Mouse (Mus musculus) small intestine, adult 2 months (tissue): ENCODE results near the gene Fam186b. TPM values are rescaled to one million over a fixed set of nuclear protein-coding genes. Genes with fewer than 3 reads are reported as not detected.

Experiments
- H3K27ac ChIP-seq: fragments of 200-500 bp; 2 replicates; pipeline ENCODE4 v1.5.1; 2012; ENCODE audit warnings: low read depth, low read length, control low read depth, inconsistent platforms; ENCODE audit not compliant: insufficient read depth
- H3K27me3 ChIP-seq: fragments of 200-500 bp; 2 replicates; pipeline ENCODE4 v1.6.1; 2012; ENCODE audit warnings: mild to moderate bottlenecking, moderate library complexity, low read length, inconsistent platforms; ENCODE audit not compliant: control insufficient read depth, insufficient read depth
- H3K36me3 ChIP-seq: fragments of 200-500 bp; 2 replicates; pipeline ENCODE4 v1.6.1; 2012; ENCODE audit warnings: mild to moderate bottlenecking, low read length, control low read depth, inconsistent platforms; ENCODE audit not compliant: control insufficient read depth, insufficient read depth
- H3K4me1 ChIP-seq: fragments of 200-500 bp; 2 replicates; pipeline ENCODE4 v1.6.1; 2012; ENCODE audit warnings: low read length, inconsistent platforms, mixed read lengths; ENCODE audit not compliant: control insufficient read depth, insufficient read depth, insufficient read length
- H3K4me3 ChIP-seq: fragments of 200-500 bp; 2 replicates; pipeline ENCODE4 v1.5.1; 2012; ENCODE audit warnings: low read depth, mild to moderate bottlenecking, control low read depth, inconsistent platforms, low read length, moderate library complexity
- CTCF ChIP-seq: fragments of 200-500 bp; IDR thresholded peaks from 2 replicates; pipeline ENCODE4 v1.5.1; 2012; ENCODE audit warnings: low read depth, mild to moderate bottlenecking, control low read depth, inconsistent platforms, low read length, moderate library complexity, mixed read lengths; ENCODE audit not compliant: insufficient replicate concordance, insufficient read length; ENCODE audit errors: extremely low read depth
- POLR2A ChIP-seq: fragments of 200-500 bp; IDR thresholded peaks from 2 replicates; pipeline ENCODE4 v1.6.1; 2012; ENCODE audit warnings: low read depth, mild to moderate bottlenecking, control low read depth, inconsistent platforms, low read length, moderate library complexity
- WGBS: fragments of 180-500 bp; shearing (Covaris S2); methylation state at CpG from one replicate; pipeline ENCODE4 v1.1.7; 2018; 5-methylcytosine and 5-hydroxymethylcytosine counted together
- polyA plus RNA-seq: library from polyadenylated mRNA; depleted of rRNA; stranded (reverse); fragments of >200 nt; gene quantifications from 2 replicates; pipeline ENCODE4 v1.2.3, GENCODE M21; 2012

Gene Fam186b
- polyA plus RNA-seq, 1 experiment: not detected

DNA sequence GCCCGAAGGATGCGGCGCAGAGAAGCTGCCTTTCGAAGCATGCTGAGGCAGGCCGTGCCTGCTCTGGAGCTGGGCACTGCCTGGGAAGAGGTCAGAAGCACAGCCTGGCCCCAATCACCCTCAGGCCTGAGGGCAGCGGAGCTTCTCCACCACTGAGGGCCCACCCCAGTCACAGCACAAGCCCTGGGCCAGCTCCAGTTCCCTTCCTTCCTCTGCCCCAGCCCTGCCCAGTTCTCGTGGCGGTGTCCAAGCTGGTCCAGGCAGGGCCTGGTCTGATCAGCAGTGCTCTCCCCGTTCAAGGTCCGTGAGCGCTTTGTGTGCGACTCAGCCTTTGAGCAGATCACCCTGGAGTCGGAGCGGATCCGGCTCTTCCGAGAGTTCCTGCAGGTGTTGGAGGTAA is 19.2 kb upstream of the Fam186b start:
- H3K36me3 ChIP-seq: peaks cover 1% of the 10 kb centered on the region; the same call in 1 of the 2 replicates
- H3K27me3 ChIP-seq: no peaks in the 10 kb centered on the region
- H3K4me1 ChIP-seq: no peaks in the 10 kb centered on the region
- H3K27ac ChIP-seq: no peak overlapping the region
- H3K4me3 ChIP-seq: no peak overlapping the region
- WGBS: 77% methylated on average over 16 of the region's 16 CpGs
- TF ChIP-seq CTCF (no peak), POLR2A (no peak)

GRCm38 (mm10) chr15:99310617-99311016 is 14.9 kb upstream of the Fam186b start:
- H3K27ac ChIP-seq: no peak overlapping the region
- H3K27me3 ChIP-seq: no peaks in the 10 kb centered on the region
- peaks cover 7% of the 10 kb centered on the region; the same call in 1 of the 2 replicates for H3K36me3 ChIP-seq
- TF ChIP-seq CTCF (no peak), POLR2A (no peak)
- 90% methylated on average over 5 of the region's 5 CpGs for WGBS
- H3K4me1 ChIP-seq: no peaks in the 10 kb centered on the region
- H3K4me3 ChIP-seq: no peak overlapping the region

GRCm38 (mm10) chr15:99309549-99309948 is 13.9 kb upstream of the Fam186b start:
- Histone ChIP-seq H3K27ac (no peak overlapping the region), H3K4me1 (no peaks in the 10 kb centered on the region), H3K27me3 (no peaks in the 10 kb centered on the region), H3K36me3 (peaks cover 7% of the 10 kb centered on the region; the same call in 1 of the 2 replicates), H3K4me3 (no peak overlapping the region)
- TF ChIP-seq POLR2A (no peak), CTCF (no peak)
- WGBS: 91% methylated on average over 9 of the region's 9 CpGs

DNA sequence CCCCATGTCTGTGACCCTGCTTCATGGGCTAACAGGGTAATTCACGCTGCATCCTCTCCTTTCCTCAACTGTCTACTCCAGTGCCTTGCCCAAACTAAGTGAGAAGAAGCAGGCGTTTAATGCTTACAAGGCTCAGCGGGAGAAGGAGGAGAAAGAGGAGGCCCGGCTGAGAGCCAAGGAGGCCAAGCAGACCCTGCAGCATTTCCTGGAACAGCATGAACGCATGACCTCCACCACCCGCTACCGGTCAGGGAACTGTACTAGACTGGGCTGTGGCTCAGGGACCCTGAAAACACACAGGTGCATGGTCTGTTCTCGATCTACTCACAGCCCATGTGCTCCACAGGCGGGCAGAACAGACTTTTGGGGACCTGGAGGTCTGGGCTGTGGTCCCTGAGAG is 11.8 kb upstream of the Fam186b start:
- Histone ChIP-seq H3K27ac (no peak overlapping the region), H3K27me3 (no peaks in the 10 kb centered on the region), H3K4me1 (no peaks in the 10 kb centered on the region), H3K36me3 (peaks cover 7% of the 10 kb centered on the region; the same call in 1 of the 2 replicates), H3K4me3 (no peak overlapping the region)
- WGBS: 88% methylated on average over 9 of the region's 9 CpGs
- TF ChIP-seq POLR2A (no peak), CTCF (no peak)

DNA sequence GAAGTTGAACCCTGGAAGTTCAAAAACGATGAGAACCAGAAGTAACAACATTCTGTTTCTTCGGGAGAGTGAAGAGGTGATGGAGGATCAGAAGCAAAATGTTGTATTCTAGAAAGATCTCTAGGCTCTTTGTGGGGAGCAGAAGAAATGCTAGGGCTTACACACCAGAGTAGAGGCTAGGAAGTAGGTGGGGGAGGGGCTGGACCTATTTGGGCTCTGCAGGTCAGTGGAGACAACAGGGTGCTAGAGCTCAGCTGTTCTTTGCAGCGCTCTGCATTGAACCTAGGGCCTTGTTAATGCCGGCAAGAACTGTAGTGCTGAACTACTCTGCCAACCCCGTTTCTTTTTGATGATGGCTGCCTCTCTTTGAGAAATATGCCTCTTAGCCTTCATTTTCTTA is 525 bp upstream of the Fam186b start:
- Histone ChIP-seq H3K27me3 (no peaks in the 10 kb centered on the region), H3K4me3 (no peak overlapping the region), H3K27ac (no peak overlapping the region), H3K4me1 (no peaks in the 10 kb centered on the region), H3K36me3 (no peaks in the 10 kb centered on the region)
- no peak for TF ChIP-seq CTCF
- TF ChIP-seq POLR2A: no peak
- WGBS: 54% methylated on average over 5 of the region's 5 CpGs

- H3K27ac ChIP-seq: no peak within 1 kb of the TSS
- no peaks in the 10 kb centered on the region for H3K4me1 ChIP-seq
- no peak for TF ChIP-seq POLR2A
- peak; percentile 20; the same call in 1 of the 2 replicates for TF ChIP-seq CTCF
- peak within 1 kb of the TSS; percentile 94 for H3K4me3 ChIP-seq
- under 1% methylated on average over 51 of the region's 64 CpGs for WGBS
- H3K36me3 ChIP-seq: no peaks in the 10 kb centered on the region
- no peaks in the 10 kb centered on the region for H3K27me3 ChIP-seq
Observed at GRCm38 (mm10) chr15:99294813-99295374, 794 bp downstream of the Fam186b start, which contains the start of gene Prpf40b. Gene Prpf40b (plus strand): TSS chr15:99295087.

- Histone ChIP-seq H3K36me3 (no peaks in the 10 kb centered on the region), H3K27ac (no peak overlapping the region), H3K4me1 (no peaks in the 10 kb centered on the region), H3K27me3 (no peaks in the 10 kb centered on the region), H3K4me3 (peak overlapping the region; percentile 94)
- no peak for TF ChIP-seq POLR2A
- TF ChIP-seq CTCF: no peak
- WGBS: 3% methylated on average over 16 of the region's 16 CpGs
Observed at GRCm38 (mm10) chr15:99294287-99294686, 1.4 kb downstream of the Fam186b start.
